Mouse (Mus musculus) thymus, postnatal 4 days (tissue): ENCODE results near the gene Vmn2r10.
"Not testable (repeated sequence)": the region's sequence is repeated elsewhere in the genome, so short reads cannot be mapped to it uniquely, and the experiment has no call there.

Experiments used
- DNase-seq: peaks from one replicate; pipeline ENCODE4 v3.0.0; 2021

Gene Vmn2r10

GRCm38 (mm10) chr5:109006427-109006826 lies at the start of gene Vmn2r10:
Vmn2r10 (minus strand) TSS chr5:109006527.
- DNase-seq: not testable (repeated sequence)

GRCm38 (mm10) chr5:109055286-109055685 lies 49.0 kb upstream of the Vmn2r10 start:
- no peak for DNase-seq

GRCm38 (mm10) chr5:109032591-109032990 lies 26.3 kb upstream of the Vmn2r10 start:
- no peak for DNase-seq

- no peak for DNase-seq
Measured at GRCm38 (mm10) chr5:108988924-108989323, 17.4 kb downstream of the Vmn2r10 start.
